Mouse (Mus musculus): ENCODE data around the gene Qser1. TPM values are rescaled to one million over a fixed set of nuclear protein-coding genes. Genes with fewer than 3 reads are reported as not detected.

Qser1 gene
- polyA plus RNA-seq, 1 experiment: 32.2 TPM

DNA sequence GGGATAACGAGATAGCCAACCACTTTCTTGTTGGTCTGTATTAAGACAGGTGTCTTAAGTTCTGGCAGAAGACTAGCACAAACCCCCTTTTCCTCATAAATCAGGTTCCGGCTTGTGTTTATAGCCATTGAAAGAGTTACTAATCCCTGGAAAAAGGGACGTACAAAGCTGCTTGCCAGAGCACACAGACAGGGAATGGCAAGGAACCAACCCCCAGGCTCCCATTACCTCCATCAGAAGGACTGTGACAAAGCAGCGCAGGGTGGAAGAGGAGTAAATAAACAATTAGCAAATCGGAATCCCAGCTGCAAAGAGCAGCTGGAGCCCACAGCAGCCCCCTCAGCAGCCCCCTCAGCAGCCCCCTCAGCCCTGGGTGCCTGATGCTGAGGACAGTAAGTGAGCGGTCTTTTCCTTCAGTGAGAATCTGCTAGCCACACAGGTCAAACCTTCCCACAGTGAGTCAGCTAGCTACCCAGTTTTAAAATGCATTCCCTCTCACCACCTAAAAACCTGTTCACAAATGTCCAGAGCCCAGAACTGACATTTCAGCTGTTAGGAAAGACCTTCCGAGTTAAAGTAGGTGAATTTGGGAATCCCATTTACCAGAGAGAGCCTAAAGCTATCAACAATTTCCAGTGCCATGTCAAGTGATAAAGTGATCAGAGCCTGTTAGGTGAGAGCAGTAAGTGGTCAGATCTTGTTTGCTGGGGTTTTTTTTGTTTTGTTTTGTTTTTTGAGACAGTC, 75.4 kb downstream of the Qser1 start:
- Histone ChIP-seq H3K4me1 (ENCODE audit: control insufficient read depth, insufficient read depth, low read length) (no peaks in the 10 kb centered on the region; the same call in 1 of the 2 replicates), H3K4me3 (ENCODE audit: insufficient read depth, low read length) (no peak overlapping the region)
- TF ChIP-seq POLR2A (IDR thresholded peaks at IDR 0.05; ENCODE audit: low read depth, low read length) (no peak), CTCF (IDR thresholded peaks at IDR 0.05; ENCODE audit: borderline replicate concordance, insufficient read depth, low read length) (no peak)

DNA sequence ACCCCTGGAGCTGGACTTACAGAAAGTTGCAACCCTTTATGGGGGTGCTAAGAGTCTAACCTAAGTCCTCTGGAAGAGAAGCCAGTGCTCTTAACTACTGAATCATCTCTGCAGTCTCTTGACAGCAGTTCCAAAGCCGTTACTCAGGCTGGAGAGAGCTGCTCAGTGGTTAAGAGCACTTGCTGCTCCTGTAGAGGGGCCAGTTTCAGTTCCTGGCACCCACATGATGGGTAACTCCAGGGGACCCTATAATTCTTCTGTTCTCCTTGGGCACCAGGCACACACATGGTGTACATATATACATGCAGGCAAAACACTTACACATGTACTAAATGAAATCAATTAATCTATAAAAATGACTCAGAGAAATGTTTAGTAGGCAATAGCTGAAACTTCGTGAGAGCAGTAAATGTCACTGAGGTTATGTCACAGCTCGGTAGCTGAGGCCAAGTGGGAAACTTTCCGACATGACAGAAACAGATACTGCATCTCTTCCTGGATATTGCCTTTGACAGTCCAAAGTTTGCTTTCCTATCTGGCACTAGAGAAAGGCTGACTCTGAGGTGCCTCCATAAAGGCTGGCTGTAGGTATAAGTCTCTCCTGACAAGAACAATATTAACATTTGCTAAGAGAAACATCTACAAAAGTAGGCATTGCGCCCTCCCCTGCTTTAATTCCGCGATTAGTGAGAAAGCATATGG, 76.2 kb downstream of the Qser1 start:
- TF ChIP-seq CTCF (IDR thresholded peaks at IDR 0.05; ENCODE audit: borderline replicate concordance, insufficient read depth, low read length): no peak
- no peak for TF ChIP-seq POLR2A (IDR thresholded peaks at IDR 0.05; ENCODE audit: low read depth, low read length)
- Histone ChIP-seq H3K4me1 (ENCODE audit: control insufficient read depth, insufficient read depth, low read length) (no peaks in the 10 kb centered on the region; the same call in 1 of the 2 replicates), H3K4me3 (ENCODE audit: insufficient read depth, low read length) (no peak overlapping the region), H3K27ac (ENCODE audit: insufficient read depth, low read length) (no peak overlapping the region)

More for the DNA sequence above, 75.4 kb downstream of the Qser1 start:
- H3K27ac ChIP-seq (ENCODE audit: insufficient read depth, low read length): no peak overlapping the region

DNA sequence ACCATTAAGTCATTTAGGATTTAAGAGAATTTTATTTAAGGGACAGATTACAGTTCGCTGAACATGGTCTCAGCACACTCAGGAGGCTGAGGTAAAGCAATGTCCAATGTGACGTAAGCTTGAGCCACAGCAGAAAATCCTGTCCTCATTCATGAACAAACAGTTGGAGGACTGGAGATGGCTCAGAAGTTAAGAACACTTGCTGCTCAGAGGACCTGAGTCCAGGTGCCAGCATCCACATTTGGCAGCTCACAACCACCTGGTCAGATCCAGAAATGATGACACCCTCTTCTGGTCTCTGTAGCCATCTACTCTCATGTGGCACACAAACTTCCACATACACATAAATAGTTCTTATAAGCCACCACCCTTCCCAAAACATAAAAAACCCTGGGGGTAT, 76.9 kb downstream of the Qser1 start:
- no peaks in the 10 kb centered on the region; the same call in 1 of the 2 replicates for H3K4me1 ChIP-seq (ENCODE audit: control insufficient read depth, insufficient read depth, low read length)
- no peak overlapping the region for H3K27ac ChIP-seq (ENCODE audit: insufficient read depth, low read length)
- TF ChIP-seq POLR2A (IDR thresholded peaks at IDR 0.05; ENCODE audit: low read depth, low read length) (no peak), CTCF (IDR thresholded peaks at IDR 0.05; ENCODE audit: borderline replicate concordance, insufficient read depth, low read length) (no peak)
- no peak overlapping the region for H3K4me3 ChIP-seq (ENCODE audit: insufficient read depth, low read length)

DNA sequence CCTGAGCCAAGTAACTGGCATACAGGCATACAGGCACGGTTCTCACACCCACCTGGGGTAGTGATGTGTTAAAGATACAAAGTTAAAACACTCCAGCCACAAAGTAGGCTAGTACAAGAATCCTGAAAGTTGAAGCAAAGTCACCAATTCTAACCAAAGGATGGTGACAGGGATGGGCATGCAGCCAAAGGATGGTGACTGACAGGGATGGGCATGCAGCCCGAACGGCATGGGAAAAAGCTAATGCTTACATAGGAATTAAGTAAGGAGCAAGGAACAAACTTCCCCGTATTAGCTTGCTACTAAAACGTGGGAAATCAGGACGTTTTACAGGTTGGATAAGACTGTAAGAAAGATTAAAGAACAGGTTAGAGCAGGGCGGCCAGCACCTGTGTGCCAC, 80.3 kb downstream of the Qser1 start:
- no peak overlapping the region for H3K27ac ChIP-seq (ENCODE audit: insufficient read depth, low read length)
- TF ChIP-seq CTCF (IDR thresholded peaks at IDR 0.05; ENCODE audit: borderline replicate concordance, insufficient read depth, low read length): no peak
- no peak for TF ChIP-seq POLR2A (IDR thresholded peaks at IDR 0.05; ENCODE audit: low read depth, low read length)
- H3K4me3 ChIP-seq (ENCODE audit: insufficient read depth, low read length): no peak overlapping the region
- H3K4me1 ChIP-seq (ENCODE audit: control insufficient read depth, insufficient read depth, low read length): no peaks in the 10 kb centered on the region; the same call in 1 of the 2 replicates

DNA sequence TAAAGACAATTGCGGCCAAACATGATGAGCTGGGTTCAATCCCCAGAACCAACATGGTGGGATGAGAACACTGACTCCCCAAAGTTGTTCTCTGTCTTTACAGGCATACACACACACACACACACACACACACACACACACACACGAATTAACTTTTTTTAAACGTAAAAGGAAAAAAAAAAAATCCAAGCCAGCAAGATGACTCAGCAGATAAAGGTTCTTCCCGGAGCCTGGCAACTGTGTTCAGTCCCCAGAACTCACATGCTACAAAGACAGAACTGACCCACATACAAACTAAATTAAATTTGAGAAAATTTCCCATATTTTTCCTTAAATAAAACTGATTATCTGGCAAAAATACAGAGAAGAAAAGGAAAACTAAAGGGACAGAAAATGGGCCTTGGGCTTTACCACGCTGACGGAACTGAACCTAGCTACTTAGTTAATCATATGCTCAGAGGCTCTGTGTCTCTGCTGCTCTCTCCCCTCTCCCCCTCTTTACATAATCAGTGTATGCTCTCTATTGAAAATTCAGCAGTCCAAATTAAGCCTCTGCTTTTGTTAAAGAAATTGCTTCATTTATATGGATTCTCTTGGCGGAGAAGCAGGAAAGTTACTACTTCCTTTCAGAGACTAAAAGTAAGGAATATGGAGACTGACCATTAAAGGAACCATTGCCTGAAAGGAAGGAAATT, 83.9 kb downstream of the Qser1 start:
- no peak for TF ChIP-seq CTCF (IDR thresholded peaks at IDR 0.05; ENCODE audit: borderline replicate concordance, insufficient read depth, low read length)
- no peak for TF ChIP-seq POLR2A (IDR thresholded peaks at IDR 0.05; ENCODE audit: low read depth, low read length)
- Histone ChIP-seq H3K4me3 (ENCODE audit: insufficient read depth, low read length) (no peak overlapping the region), H3K4me1 (ENCODE audit: control insufficient read depth, insufficient read depth, low read length) (no peaks in the 10 kb centered on the region), H3K27ac (ENCODE audit: insufficient read depth, low read length) (peak overlapping the region; percentile 36; the same call in 1 of the 2 replicates)

DNA sequence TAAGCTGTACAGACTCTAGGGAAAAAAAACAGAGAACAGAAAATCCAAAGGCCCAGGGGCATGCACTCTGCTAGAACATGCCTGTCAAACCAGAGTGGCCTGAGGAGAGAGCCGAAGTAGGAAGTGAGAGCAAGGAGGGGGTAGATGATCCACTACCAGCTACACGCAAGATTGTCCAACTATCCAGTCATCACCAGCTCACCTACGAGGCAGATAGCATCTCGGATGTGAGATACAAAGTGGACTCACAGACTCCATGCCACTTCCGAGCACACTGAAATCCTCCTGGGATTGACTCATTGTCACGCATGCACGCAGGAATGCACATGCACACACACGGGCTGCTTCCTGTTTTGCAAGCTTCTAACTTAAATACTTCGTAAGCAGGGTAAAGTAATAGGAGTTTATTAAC, 84.5 kb downstream of the Qser1 start:
- Histone ChIP-seq H3K4me1 (ENCODE audit: control insufficient read depth, insufficient read depth, low read length) (no peaks in the 10 kb centered on the region), H3K27ac (ENCODE audit: insufficient read depth, low read length) (no peak overlapping the region), H3K4me3 (ENCODE audit: insufficient read depth, low read length) (no peak overlapping the region)
- TF ChIP-seq CTCF (IDR thresholded peaks at IDR 0.05; ENCODE audit: borderline replicate concordance, insufficient read depth, low read length) (no peak), POLR2A (IDR thresholded peaks at IDR 0.05; ENCODE audit: low read depth, low read length) (no peak)

DNA sequence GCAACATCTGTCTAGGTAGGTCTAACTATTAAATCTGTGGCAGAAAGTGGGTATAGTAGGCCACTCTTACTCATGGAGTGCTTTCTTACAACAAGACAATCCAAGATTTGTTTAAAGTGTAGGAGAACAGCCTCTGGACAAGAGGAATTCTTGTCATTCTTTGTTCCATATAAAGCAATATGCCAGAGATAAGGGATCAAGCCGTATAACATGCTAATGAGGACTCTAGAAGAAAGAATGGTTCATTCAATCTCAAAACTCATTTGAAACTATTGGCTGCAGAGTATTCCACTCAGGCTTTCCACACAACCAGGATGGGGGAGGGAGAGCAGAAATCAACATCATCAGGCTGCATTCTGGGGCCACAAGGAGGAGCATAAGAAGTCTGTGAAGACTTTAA, 89.2 kb downstream of the Qser1 start:
- no peaks in the 10 kb centered on the region for H3K4me1 ChIP-seq (ENCODE audit: control insufficient read depth, insufficient read depth, low read length)
- H3K27ac ChIP-seq (ENCODE audit: insufficient read depth, low read length): no peak overlapping the region
- no peak overlapping the region for H3K4me3 ChIP-seq (ENCODE audit: insufficient read depth, low read length)
- no peak for TF ChIP-seq POLR2A (IDR thresholded peaks at IDR 0.05; ENCODE audit: low read depth, low read length)
- no peak for TF ChIP-seq CTCF (IDR thresholded peaks at IDR 0.05; ENCODE audit: borderline replicate concordance, insufficient read depth, low read length)

DNA sequence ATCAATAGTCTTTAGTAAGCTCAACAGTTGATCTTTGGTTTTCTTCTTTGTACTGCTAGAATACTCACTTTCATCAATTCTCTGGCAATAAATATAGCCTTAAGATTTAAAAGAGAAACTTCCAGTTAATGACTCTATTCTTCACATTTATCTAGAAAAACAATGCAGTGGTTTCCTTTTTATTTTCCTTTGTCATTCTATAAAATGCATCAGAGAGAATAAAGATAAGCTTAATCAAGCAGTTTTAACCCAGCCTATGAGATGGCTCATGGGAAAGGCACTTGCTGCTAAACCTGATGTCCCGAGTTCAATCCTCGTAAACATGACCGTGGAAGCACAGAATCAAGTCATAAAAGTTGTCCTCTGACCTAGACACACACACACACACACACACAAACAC, 94.5 kb downstream of the Qser1 start:
- H3K27ac ChIP-seq (ENCODE audit: insufficient read depth, low read length): no peak overlapping the region
- no peaks in the 10 kb centered on the region for H3K4me1 ChIP-seq (ENCODE audit: control insufficient read depth, insufficient read depth, low read length)
- TF ChIP-seq CTCF (IDR thresholded peaks at IDR 0.05; ENCODE audit: borderline replicate concordance, insufficient read depth, low read length) (no peak), POLR2A (IDR thresholded peaks at IDR 0.05; ENCODE audit: low read depth, low read length) (no peak)
- H3K4me3 ChIP-seq (ENCODE audit: insufficient read depth, low read length): no peak overlapping the region

DNA sequence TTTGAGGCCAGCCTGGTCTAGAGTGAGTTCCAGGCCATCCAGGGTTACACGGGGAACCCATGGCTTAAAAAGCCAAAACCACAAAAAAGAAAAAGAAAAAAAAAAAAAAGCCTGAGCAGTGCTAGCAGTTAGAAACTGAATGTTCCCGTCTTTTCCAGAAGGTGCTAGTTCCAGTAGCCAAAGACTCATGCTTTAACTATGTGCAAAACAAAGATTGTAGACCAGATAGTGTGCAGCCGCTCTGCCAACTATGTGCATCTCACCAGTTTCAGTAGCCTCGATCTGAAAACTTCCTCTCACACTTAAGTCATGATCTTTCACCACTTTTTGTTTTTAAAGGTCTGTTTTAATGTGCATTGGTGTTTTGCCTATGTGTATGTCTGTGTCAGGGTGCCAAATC, 98.7 kb downstream of the Qser1 start:
- peak overlapping the region; percentile 44 for H3K27ac ChIP-seq (ENCODE audit: insufficient read depth, low read length)
- H3K4me3 ChIP-seq (ENCODE audit: insufficient read depth, low read length): no peak overlapping the region
- H3K4me1 ChIP-seq (ENCODE audit: control insufficient read depth, insufficient read depth, low read length): no peaks in the 10 kb centered on the region
- TF ChIP-seq CTCF (IDR thresholded peaks at IDR 0.05; ENCODE audit: borderline replicate concordance, insufficient read depth, low read length) (no peak), POLR2A (IDR thresholded peaks at IDR 0.05; ENCODE audit: low read depth, low read length) (no peak)
